Mouse (Mus musculus) frontal cortex, postnatal 10 days (tissue): ENCODE results near the gene Fam169b.

ENCODE experiments used
- DNase-seq, 2 experiments: peaks; one replicate each; pipeline ENCODE4 v3.0.0; 2022; ENCODE audit warnings: low spot score in 2 of 2, mixed read lengths in 1 of 2

The Fam169b gene

DNA sequence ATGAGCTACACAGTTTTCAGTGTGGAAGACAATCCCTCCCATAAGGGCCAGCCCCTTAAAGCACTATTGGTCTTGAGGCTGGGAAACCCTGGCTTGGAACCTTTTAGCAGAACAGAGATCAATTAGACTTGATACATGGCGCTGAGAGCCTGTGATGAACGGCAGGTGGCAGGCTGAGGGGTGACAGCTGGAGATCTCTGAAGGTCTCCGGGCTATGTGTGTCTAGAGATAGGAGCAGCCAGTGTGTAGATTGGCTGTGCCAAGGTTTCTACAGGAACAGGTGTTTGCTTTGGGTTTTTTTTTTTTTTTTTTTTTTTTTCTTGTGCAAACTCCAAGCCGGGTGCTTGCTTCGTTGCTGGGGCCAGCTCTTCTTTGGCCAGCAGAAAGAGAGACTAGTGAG is 135.0 kb downstream of the Fam169b start:
- no peak for DNase-seq
